Mouse (Mus musculus) testis, adult 2 months (tissue): ENCODE results near the gene Asic2.

Experiments used
- CTCF ChIP-seq: fragments of 200-500 bp; IDR thresholded peaks from 2 replicates; pipeline ENCODE4 v1.5.1; 2012; ENCODE audit warnings: low read depth, mild to moderate bottlenecking, inconsistent platforms, low read length, moderate library complexity; ENCODE audit not compliant: control insufficient read depth, insufficient read depth, insufficient replicate concordance
- POLR2A ChIP-seq: fragments of 200-500 bp; IDR thresholded peaks from 2 replicates; pipeline ENCODE4 v1.6.1; 2012; ENCODE audit warnings: low read depth, mild to moderate bottlenecking, inconsistent platforms, low read length, moderate library complexity; ENCODE audit not compliant: control insufficient read depth

GRCm38 (mm10) chr11:82004810-82005209, 36.6 kb upstream of the Asic2 start:
- no peak for TF ChIP-seq CTCF
- no peak for TF ChIP-seq POLR2A
